Mouse (Mus musculus) kidney, postnatal 4 days (tissue): ENCODE measurements around the gene Tradd.
A peak's percentile ranks its signal among the peaks of the same experiment; 100 is the strongest.
"Not testable (repeated sequence)": the region's sequence is repeated elsewhere in the genome, so short reads cannot be mapped to it uniquely, and the experiment has no call there.

Source experiments
- DNase-seq, 2 experiments: peaks; one replicate each; pipeline ENCODE4 v3.0.0; 2021; ENCODE audit warnings: mixed read lengths in 2 of 2

Gene Tradd

DNA sequence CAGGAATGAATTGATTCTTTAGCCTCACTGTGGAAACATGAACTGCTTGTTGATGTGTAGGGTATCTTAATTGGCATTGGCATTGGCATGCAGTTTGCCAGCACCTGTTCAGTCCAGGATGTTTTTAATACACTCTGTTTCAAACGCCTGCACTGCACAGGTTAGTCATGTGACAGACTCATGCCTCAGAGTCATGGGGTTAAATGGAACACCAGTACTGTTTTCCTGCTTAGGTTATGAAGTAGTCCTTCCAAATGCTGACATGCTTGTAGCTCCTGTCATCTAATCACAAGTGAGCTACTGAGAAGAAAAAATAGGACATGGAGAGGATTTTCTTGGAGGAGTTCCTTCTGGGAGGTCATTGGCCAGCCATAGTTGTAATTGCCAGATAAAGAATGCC, 29.2 kb downstream of the Tradd start:
- DNase-seq, result no peak

- no peak for DNase-seq
These were observed 31.1 kb downstream of the Tradd start for GRCm38 (mm10) chr8:105233126-105233935.

- DNase-seq, result not testable (repeated sequence)
These were observed 32.1 kb downstream of the Tradd start for GRCm38 (mm10) chr8:105232321-105232693.

DNA sequence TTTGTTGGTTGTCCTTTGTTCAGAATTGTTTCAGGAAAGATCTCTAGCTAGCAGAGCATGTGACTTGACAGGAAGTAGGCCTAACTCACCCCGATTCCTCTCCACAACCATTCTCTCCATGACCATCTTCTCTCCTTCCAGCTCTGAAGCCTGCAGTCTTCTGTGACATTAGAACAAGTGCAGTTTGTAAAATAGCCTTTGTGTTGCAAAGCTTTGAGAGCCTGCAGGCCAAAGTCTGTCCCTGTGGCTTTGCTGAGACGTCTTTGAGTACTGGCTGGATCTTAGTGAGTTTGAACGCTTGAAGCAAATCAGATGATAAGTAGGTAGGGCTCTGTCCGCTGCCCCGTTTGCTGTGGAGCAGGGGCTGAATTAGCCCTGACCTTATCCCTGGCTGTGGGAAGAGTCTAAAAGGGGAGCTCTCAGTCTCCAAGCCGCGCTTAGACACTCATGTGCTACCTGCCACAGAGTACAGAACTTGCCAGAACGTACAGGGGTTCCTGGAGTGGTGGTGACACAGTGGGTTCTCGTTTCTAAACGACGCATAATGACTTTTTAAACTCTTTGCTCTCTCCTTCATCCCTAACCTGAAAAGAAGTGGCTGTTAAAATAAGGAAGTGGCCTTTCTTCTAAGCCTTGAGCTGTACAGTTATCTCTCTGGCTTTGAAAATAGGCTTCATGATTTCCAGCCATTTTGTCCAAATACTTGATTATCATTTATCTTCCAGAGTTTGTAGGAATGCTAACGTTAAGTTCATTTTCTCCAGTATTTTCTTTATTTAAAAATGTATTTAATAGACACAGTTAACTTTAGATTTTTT, 32.7 kb downstream of the Tradd start:
- no peak for DNase-seq

- no peak for DNase-seq
These were observed 38.5 kb downstream of the Tradd start for GRCm38 (mm10) chr8:105225917-105226316.

DNA sequence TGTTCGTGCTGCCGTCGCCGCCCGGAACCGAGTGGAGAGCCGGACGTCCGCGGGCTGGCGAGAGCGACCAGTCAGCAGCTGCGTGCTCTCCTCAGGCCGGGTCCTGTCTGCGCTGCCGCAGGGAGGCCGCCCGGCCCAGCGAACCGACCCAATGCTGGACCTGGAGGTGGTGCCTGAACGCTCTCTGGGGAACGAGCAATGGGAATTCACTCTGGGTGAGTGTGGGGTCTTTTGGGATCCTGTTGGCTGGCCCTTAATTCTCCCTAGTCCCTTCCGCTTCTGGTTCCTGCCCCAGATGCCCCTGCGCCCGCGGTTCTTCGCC, 39.2 kb downstream of the Tradd start:
- no peak for DNase-seq

- peak; percentile 98 for DNase-seq
These were observed 39.8 kb downstream of the Tradd start, which contains the start of gene D230025D16Rik for GRCm38 (mm10) chr8:105224413-105225271. D230025D16Rik (plus strand) TSS chr8:105225145.

DNA sequence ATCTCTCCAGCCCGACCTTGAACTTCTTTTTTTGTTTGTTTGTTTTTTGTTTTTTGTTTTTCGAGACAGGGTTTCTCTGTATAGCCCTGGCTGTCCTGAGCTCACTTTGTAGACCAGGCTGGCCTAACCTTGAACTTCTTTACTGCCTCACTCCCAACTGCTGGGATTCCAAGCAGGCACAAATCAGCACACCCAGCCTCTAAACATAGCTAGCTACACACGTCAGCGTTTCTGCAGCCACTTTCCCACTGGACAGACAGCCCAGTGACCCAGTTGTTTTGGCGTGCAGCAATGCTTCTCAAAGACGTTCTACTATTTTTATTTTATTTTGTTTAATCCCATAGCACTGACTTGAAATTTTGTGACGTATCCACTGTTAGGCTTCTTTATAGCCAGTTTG, 40.6 kb downstream of the Tradd start:
- no peak for DNase-seq

GRCm38 (mm10) chr8:105217926-105218522, 46.4 kb downstream of the Tradd start:
- DNase-seq, result no peak

GRCm38 (mm10) chr8:105214104-105214503, 50.3 kb downstream of the Tradd start:
- DNase-seq, result no peak

GRCm38 (mm10) chr8:105209153-105210110, 55.0 kb downstream of the Tradd start:
- DNase-seq, result no peak
